Mouse (Mus musculus) limb, embryonic 11.5 days (tissue): ENCODE results near the gene Lgr5. TPM values are rescaled to one million over a fixed set of nuclear protein-coding genes. Genes with fewer than 3 reads are reported as not detected.
A peak's percentile ranks its signal among the peaks of the same experiment; 100 is the strongest.

Experiments
- ATAC-seq: fragments of 200-750 bp; cut with Nextera tagmentation; 2 replicates; pipeline ENCODE4 v1.8.0; 2017; ENCODE audit warnings: low read depth; ENCODE audit not compliant: insufficient number of reproducible peaks, low FRiP score, low TSS enrichment
- DNase-seq: peaks from one replicate; pipeline ENCODE4 v3.0.0-alpha.2; 2015; ENCODE audit warnings: low spot score
- H3K27ac ChIP-seq: fragments of 300-500 bp; sonication (generic); replicated peaks from 2 replicates; pipeline ENCODE4 v1.5.1; 2014; ENCODE audit warnings: low read depth, mild to moderate bottlenecking, low read length
- H3K27me3 ChIP-seq: fragments of 300-500 bp; sonication (generic); 2 replicates; pipeline ENCODE4 v1.6.1; 2014; ENCODE audit warnings: mild to moderate bottlenecking, low read length, mixed read lengths; ENCODE audit not compliant: control insufficient read depth, insufficient read depth
- H3K36me3 ChIP-seq: fragments of 300-500 bp; sonication (generic); 2 replicates; pipeline ENCODE4 v1.6.1; 2014; ENCODE audit warnings: mild to moderate bottlenecking, low read length, moderate library complexity, mixed read lengths; ENCODE audit not compliant: control insufficient read depth, insufficient read depth
- H3K4me1 ChIP-seq: fragments of 300-500 bp; sonication (generic); 2 replicates; pipeline ENCODE4 v1.6.1; 2014; ENCODE audit warnings: low read length, mixed read lengths; ENCODE audit not compliant: control insufficient read depth, insufficient read depth
- H3K4me2 ChIP-seq: fragments of 300-500 bp; sonication (generic); 2 replicates; pipeline ENCODE4 v1.6.1; 2014; ENCODE audit warnings: low read depth, mild to moderate bottlenecking, moderate library complexity; ENCODE audit not compliant: severe bottlenecking
- H3K4me3 ChIP-seq: fragments of 300-500 bp; sonication (generic); 2 replicates; pipeline ENCODE4 v1.5.1; 2014; ENCODE audit warnings: low read depth, low read length
- H3K9ac ChIP-seq: fragments of 300-500 bp; sonication (generic); 2 replicates; pipeline ENCODE4 v1.6.1; 2014; ENCODE audit warnings: mild to moderate bottlenecking, low read length
- H3K9me3 ChIP-seq: fragments of 300-500 bp; sonication (generic); 2 replicates; pipeline ENCODE4 v1.6.1; 2016; ENCODE audit warnings: low read length; ENCODE audit not compliant: control insufficient read depth
- WGBS: fragments of 180-500 bp; shearing (Covaris S2); extraction: QIAGEN DNeasy Blood & Tissue Kit; methylation state at CpG from one replicate; pipeline ENCODE4 v1.1.7; 2014; 5-methylcytosine and 5-hydroxymethylcytosine counted together
- polyA plus RNA-seq: library from polyadenylated mRNA; unstranded; fragments of >200 nt; fragmentation: Nextera tagmentation; extraction: Ambion mirVana; gene quantifications from 2 replicates; pipeline ENCODE4 v1.2.1, GENCODE M21; 2014

The Lgr5 gene
- polyA plus RNA-seq, 1 experiment from 2014 or later = 4.3 TPM

DNA sequence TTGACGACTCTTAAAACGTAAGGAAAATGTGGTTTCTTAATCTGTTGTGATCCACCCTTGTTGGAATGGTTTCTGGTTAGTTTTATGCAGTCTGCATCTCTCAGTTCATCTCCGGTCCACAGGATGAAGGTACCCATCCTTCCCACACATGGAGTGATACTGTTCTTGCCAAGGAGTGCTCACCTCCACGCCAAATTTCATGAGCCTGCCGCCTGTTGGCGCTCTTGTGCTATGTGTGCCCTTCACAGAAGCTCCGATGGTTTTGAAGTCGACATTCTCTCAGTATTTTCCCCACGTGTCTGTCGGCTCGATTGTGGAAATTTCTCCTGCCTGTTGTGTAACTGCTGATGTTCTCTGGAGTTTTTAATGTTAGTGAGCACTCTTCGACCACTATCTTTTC lies 57.8 kb downstream of the Lgr5 start:
- Histone ChIP-seq H3K27ac (no peak overlapping the region), H3K4me2 (no peak overlapping the region), H3K9ac (no peak overlapping the region), H3K36me3 (no peaks in the 10 kb centered on the region), H3K9me3 (no peaks in the 10 kb centered on the region), H3K27me3 (no peaks in the 10 kb centered on the region), H3K4me1 (no peaks in the 10 kb centered on the region), H3K4me3 (no peak overlapping the region)
- DNase-seq (no peak), ATAC-seq (no peak)
- 88% methylated on average over 12 of the region's 12 CpGs for WGBS

DNA sequence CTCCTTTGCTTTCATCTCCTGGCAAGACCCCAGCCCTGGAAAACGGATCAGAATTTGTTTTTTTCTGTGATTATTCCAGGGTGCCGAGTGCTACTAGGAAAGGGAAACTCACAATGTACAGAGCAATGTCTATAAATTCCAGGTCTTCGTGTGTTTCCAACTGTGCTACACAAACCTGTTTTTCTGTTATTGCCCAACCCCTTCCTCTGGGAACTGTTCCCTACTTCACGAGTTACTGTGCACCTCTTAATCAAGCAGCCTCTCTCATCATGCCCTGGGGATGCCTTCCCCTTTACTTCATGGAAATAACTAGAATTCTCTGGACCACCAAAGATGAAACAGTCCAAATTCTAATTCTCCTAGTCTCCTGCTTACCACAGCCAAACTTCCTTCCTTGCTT lies 58.7 kb downstream of the Lgr5 start:
- no peak overlapping the region for H3K4me3 ChIP-seq
- no peak overlapping the region for H3K4me2 ChIP-seq
- H3K27ac ChIP-seq = no peak overlapping the region
- WGBS = 53% methylated on average over 4 of the region's 4 CpGs
- no peak overlapping the region for H3K9ac ChIP-seq
- no peaks in the 10 kb centered on the region for H3K27me3 ChIP-seq
- no peak for ATAC-seq
- H3K36me3 ChIP-seq = no peaks in the 10 kb centered on the region
- no peaks in the 10 kb centered on the region for H3K9me3 ChIP-seq
- no peak for DNase-seq
- H3K4me1 ChIP-seq = no peaks in the 10 kb centered on the region

DNA sequence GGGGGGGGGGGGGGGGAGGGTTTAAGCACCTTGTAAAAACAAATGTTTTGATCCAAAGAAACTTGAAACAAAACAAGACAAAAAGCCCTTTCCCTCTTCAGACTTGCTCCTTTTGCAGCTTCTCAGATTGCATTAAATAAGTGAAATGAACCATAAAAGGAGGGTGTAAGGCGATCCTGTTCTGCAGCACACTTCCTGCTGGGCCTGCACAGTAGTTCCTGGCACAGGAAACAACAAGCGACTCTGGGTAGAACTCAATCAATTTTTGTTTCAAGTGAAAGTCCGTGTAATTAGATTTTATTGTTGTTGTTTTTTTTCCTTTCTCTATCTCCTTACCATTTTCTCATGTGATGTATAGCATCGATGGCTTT lies 66.5 kb downstream of the Lgr5 start:
- Histone ChIP-seq H3K9me3 (no peaks in the 10 kb centered on the region), H3K4me1 (peaks cover 6% of the 10 kb centered on the region; the same call in 1 of the 2 replicates), H3K4me3 (no peak overlapping the region), H3K4me2 (no peak overlapping the region), H3K9ac (no peak overlapping the region), H3K27ac (peak overlapping the region; percentile 84), H3K36me3 (no peaks in the 10 kb centered on the region), H3K27me3 (no peaks in the 10 kb centered on the region)
- WGBS = 29% methylated on average over 4 of the region's 4 CpGs
- DNase-seq (no peak), ATAC-seq (no peak)

DNA sequence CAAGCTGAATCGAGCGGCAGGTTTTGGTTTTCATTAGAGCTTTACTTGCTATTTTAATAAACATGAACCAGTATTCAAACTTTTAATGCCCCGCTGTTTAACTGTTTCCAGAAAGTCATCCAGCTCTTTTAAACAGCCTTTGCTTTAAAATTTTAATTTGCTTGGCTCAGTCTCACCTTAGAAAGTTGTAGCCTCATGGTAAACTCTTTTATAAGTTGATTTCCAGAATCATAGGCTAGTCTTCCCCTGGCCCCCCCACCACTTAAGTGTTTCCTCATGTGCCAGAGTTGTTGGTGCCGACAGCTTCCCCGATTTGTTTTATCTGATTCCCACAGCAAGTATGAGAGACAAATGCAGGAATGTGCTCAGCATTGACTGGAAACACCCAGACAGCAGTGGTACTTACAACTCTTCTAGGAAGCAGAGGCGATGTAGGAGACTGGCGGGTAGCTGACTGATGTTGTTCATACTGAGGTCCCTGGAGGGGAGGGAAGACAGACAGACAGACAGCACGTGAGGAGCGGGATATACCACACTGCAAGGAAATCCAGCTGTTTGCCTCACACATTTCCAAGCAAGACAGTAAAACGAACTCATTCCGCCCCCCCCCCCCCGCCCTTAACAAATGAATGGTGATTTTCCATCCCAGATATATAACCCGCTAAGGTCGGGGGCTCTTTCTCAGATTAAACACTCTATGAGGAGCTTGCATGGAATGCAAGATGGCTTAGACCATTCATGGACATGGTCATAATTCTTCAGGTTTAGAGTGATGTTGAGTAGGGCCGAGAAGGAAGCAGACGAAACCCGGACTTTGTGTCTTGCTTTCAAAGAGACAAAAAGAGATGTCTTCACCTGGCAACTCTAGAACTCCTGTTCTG lies 67.1 kb downstream of the Lgr5 start:
- H3K4me3 ChIP-seq = no peak overlapping the region
- no peaks in the 10 kb centered on the region for H3K27me3 ChIP-seq
- ATAC-seq = peak; percentile 37
- peak; percentile 75 for DNase-seq
- H3K9ac ChIP-seq = no peak overlapping the region
- peak overlapping the region; percentile 20; the same call in 1 of the 2 replicates for H3K4me2 ChIP-seq
- H3K9me3 ChIP-seq = no peaks in the 10 kb centered on the region
- no peaks in the 10 kb centered on the region for H3K36me3 ChIP-seq
- peaks cover 6% of the 10 kb centered on the region; the same call in 1 of the 2 replicates for H3K4me1 ChIP-seq
- WGBS = 34% methylated on average over 17 of the region's 17 CpGs
- peak overlapping the region; percentile 84 for H3K27ac ChIP-seq

DNA sequence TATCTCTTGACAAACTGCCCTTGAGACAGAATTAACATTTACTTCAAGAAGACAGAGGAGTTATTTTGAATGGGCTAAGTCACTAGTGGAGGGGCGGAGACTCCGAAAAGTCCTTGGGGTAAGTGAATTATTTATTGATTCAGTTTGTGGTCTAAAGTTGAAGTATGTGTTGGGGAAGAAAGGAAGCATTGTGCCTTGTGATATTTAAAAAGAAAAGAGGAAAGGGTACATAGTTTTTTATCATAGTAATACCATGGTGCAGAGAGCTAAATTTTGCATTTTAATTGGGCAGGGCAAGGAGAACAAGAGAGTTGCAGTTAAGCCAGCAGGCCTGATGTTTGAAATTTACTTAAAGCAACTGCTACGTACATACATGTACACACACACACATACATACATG lies 68.7 kb downstream of the Lgr5 start:
- peaks cover 6% of the 10 kb centered on the region; the same call in 1 of the 2 replicates for H3K4me1 ChIP-seq
- ATAC-seq = no peak
- no peaks in the 10 kb centered on the region for H3K36me3 ChIP-seq
- no peak overlapping the region for H3K4me3 ChIP-seq
- H3K9ac ChIP-seq = no peak overlapping the region
- H3K27me3 ChIP-seq = no peaks in the 10 kb centered on the region
- no peaks in the 10 kb centered on the region for H3K9me3 ChIP-seq
- no peak for DNase-seq
- WGBS = 92% methylated on average over 3 of the region's 3 CpGs
- no peak overlapping the region for H3K27ac ChIP-seq
- no peak overlapping the region for H3K4me2 ChIP-seq

DNA sequence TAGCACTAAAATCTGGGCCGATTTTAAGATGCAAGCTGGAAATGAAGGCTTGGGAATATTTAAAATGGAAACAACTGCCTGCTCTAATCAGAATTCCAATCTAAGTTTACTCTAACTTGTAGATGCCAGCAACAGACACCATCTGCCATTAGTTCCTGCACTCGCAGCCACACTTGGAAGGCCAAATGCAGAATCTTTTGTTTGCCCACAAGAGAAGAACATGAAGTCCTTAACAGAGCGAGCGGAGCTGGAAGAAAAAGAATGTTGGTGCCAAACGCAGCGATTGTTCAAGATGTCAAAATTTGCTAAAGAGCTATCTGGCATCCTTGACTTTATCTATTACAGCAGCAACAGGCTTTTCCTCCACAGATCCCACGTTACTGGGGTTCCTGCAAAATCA lies 72.1 kb downstream of the Lgr5 start:
- 91% methylated on average over 7 of the region's 7 CpGs for WGBS
- Histone ChIP-seq H3K27ac (no peak overlapping the region), H3K9ac (no peak overlapping the region), H3K4me1 (peaks cover 4% of the 10 kb centered on the region; the same call in 1 of the 2 replicates), H3K4me3 (no peak overlapping the region), H3K27me3 (no peaks in the 10 kb centered on the region), H3K36me3 (no peaks in the 10 kb centered on the region), H3K4me2 (no peak overlapping the region), H3K9me3 (no peaks in the 10 kb centered on the region)
- no peak for ATAC-seq
- DNase-seq = no peak

DNA sequence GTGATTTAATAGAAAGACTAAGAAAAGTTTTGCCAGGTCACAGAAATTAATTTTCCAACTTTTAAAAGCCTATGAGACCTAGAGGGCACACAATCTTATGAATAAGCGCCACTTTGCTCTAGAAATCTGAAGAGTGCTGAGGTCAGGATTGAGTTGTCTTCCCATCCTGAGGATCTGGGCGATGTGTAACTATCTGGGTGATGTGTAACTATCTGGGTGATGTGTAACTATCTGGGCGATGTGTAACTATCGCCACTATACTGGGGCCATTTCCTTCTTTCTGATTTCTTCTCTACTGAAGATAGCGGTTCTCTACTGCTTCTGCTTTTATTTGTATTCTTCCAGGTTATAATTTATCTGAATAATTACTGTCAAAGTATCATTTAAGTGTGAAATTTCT lies 76.6 kb downstream of the Lgr5 start:
- H3K9ac ChIP-seq = no peak overlapping the region
- H3K4me1 ChIP-seq = no peaks in the 10 kb centered on the region
- no peaks in the 10 kb centered on the region for H3K27me3 ChIP-seq
- no peaks in the 10 kb centered on the region for H3K9me3 ChIP-seq
- WGBS = 91% methylated on average over 5 of the region's 5 CpGs
- no peak overlapping the region for H3K4me2 ChIP-seq
- ATAC-seq (no peak), DNase-seq (no peak)
- H3K4me3 ChIP-seq = no peak overlapping the region
- H3K36me3 ChIP-seq = no peaks in the 10 kb centered on the region
- H3K27ac ChIP-seq = no peak overlapping the region

DNA sequence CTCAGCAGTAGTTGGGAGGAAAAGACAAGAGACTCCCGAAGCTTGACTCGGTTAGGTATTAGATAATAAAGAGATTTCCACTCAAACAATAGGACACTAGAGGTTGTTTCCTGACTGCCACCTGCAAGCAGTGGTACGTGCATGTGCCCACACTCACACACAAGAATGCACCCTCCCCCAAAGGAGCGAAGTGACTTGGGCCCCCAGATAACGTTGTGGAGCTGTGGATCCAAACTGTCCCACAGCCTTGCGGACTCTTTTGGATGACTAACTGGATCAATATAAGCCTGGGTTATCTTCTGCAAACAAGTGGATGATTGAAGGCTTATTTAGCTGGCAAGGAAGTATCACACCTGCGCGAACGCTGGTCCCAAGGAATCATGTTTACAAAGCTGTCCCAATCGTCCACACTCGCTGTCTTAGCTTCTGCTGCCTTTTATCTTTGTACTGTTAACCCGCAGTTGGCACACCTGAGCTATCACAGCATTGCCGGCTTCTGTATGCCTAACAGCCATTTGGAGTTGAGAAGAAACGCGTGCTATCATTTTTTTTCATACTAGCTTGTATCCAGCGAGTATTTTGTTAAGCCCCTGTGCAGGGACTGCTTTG lies 81.8 kb downstream of the Lgr5 start:
- H3K9ac ChIP-seq = no peak overlapping the region
- H3K9me3 ChIP-seq = no peaks in the 10 kb centered on the region
- H3K4me1 ChIP-seq = no peaks in the 10 kb centered on the region
- H3K4me2 ChIP-seq = no peak overlapping the region
- WGBS = 92% methylated on average over 16 of the region's 16 CpGs
- DNase-seq = no peak
- H3K27me3 ChIP-seq = no peaks in the 10 kb centered on the region
- H3K4me3 ChIP-seq = no peak overlapping the region
- ATAC-seq = no peak
- H3K36me3 ChIP-seq = no peaks in the 10 kb centered on the region
- H3K27ac ChIP-seq = no peak overlapping the region
